35 mouse cellular contexts compared by ENCODE assay signal in the genomic region with DNA sequence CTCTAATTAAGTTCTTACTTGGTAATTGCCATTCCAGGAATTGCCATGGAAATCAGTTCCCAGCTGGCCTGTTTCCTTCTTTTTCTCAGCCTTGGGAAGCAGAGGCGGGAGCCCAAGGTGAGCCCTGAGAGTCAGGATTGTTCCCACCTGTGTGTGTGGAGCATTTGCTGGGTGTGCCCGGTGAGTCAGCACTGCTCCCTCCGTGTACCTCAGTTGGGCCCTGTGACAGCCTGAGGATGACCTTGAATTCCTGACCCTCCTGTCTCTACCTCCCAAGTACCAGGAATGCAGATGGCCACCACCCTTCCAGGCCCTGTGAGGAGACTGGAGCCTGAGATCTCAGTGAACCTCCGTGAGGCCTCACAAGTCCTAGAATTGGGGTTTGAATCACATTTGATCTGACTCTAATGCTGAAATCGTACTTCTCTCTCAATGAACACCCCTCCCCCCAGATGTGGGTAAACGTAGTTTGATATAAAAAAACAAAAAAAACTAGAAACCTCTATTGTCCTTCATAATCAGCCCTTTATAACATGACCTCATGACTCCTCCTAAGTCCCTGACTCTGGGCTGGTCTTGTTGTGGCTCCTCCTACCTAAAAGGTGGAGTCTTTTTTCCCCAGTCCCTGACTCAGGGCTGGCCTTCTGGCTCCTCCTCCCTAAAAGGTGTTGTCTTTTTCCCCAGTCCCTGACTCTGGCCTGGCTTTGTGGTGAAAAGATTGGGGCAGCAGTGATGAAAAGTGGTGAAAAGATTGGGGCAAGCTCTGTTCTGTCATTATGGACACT. TPM values are rescaled to one million over a fixed set of nuclear protein-coding genes. Genes with fewer than 3 reads are reported as not detected.
DNase-seq lines count a peak whose midpoint lies in the region; ATAC-seq and TF ChIP-seq lines count a peak whose summit lies in the region.
"Had no signal": no experiment of that assay in that cellular context is flagged by ENCODE, and none has a peak within 500 bp of the region (broad histone marks: within the 10 kb centered on the region; RNA-seq: fewer than 3 reads in every experiment).

No protein-coding gene starts in this region.

- DNase-seq in WW6 (ENCODE audit: low read depth, low spot score) = peak; percentile 77
- DNase-seq in embryo, embryonic 9.5 days (ENCODE audit: extremely low spot score) = no peak
- DNase-seq in kidney, adult 11 months = no peak
- no peak for DNase-seq in right cerebral cortex, postnatal 14 days
- DNase-seq: adrenal gland, postnatal 10 days; cerebellum, adult 9-10 months; cerebellum, postnatal 36 days; gastrocnemius, postnatal 14 days; heart, postnatal 36 days; kidney, adult 2 months; kidney, postnatal 36 days; layer of hippocampus, postnatal 36 days; liver; lung, adult 2 months; lung, postnatal 10 days; right cerebral cortex, adult 18-20 months; right cerebral cortex, postnatal 4 days; thymus, postnatal 14 days had no signal

- H3K9ac ChIP-seq in intestine, embryonic 15.5 days = no peak overlapping the region
- no peak overlapping the region for H3K9ac ChIP-seq in intestine, postnatal 0 days (ENCODE audit: low read depth, low read length)
- no peak overlapping the region for H3K9ac ChIP-seq in intestine, embryonic 16.5 days (ENCODE audit: low read depth, low read length)
- H3K9ac ChIP-seq in midbrain, embryonic 15.5 days = no peak overlapping the region
- H3K9ac ChIP-seq: embryonic facial prominence, embryonic 13.5 days; forebrain, embryonic 13.5 days; heart, embryonic 15.5 days; hindbrain, embryonic 12.5 days; liver, embryonic 14.5 days; neural tube, embryonic 12.5 days had no signal

- 66% methylated on average over 6 of the region's 6 CpGs for WGBS in intestine, embryonic 15.5 days
- 57% methylated on average over 6 of the region's 6 CpGs for WGBS in intestine, postnatal 0 days
- WGBS in intestine, embryonic 16.5 days = 66% methylated on average over 6 of the region's 6 CpGs
- WGBS in midbrain, embryonic 15.5 days = 75% methylated on average over 6 of the region's 6 CpGs

- no peak overlapping the region for H3K4me2 ChIP-seq in intestine, embryonic 15.5 days (replicated peaks)
- no peak overlapping the region for H3K4me2 ChIP-seq in intestine, postnatal 0 days (replicated peaks; ENCODE audit: low read depth)
- H3K4me2 ChIP-seq in intestine, embryonic 16.5 days (ENCODE audit: low read depth, low read length) = no peak overlapping the region
- H3K4me2 ChIP-seq in midbrain, embryonic 15.5 days = no peak overlapping the region
- H3K4me2 ChIP-seq: embryonic facial prominence, embryonic 13.5 days; forebrain, embryonic 13.5 days; heart, embryonic 15.5 days; hindbrain, embryonic 12.5 days; neural tube, embryonic 12.5 days had no signal

- ATAC-seq in intestine, embryonic 15.5 days = peak; percentile 87
- no peak for ATAC-seq in intestine, postnatal 0 days
- ATAC-seq in intestine, embryonic 16.5 days = peak; percentile 80
- no peak for ATAC-seq in midbrain, embryonic 15.5 days (replicated peaks)
- ATAC-seq: forebrain, embryonic 13.5 days; midbrain, embryonic 16.5 days; Patski had no signal

- no peaks in the 10 kb centered on the region for H3K9me3 ChIP-seq in intestine, embryonic 15.5 days
- 0 out of 2 replicates have a peak, but pooled peaks cover 7% of the 10 kb centered on the region for H3K9me3 ChIP-seq in intestine, postnatal 0 days (ENCODE audit: control insufficient read depth)
- H3K9me3 ChIP-seq in intestine, embryonic 16.5 days (ENCODE audit: control insufficient read depth, low read length) = no peaks in the 10 kb centered on the region
- H3K9me3 ChIP-seq in midbrain, embryonic 15.5 days = no peaks in the 10 kb centered on the region
- H3K9me3 ChIP-seq: embryonic facial prominence, embryonic 13.5 days; forebrain, embryonic 13.5 days; heart, embryonic 15.5 days; hindbrain, embryonic 12.5 days; neural tube, embryonic 12.5 days had no signal

- TF ChIP-seq CTCF in intestine, postnatal 0 days (IDR thresholded peaks at IDR 0.05; ENCODE audit: low read depth) = no peak

- H3K4me1 ChIP-seq in intestine, embryonic 15.5 days (replicated peaks) = no peaks in the 10 kb centered on the region
- H3K4me1 ChIP-seq in intestine, postnatal 0 days (replicated peaks; ENCODE audit: control insufficient read depth, insufficient read depth, low read length) = no peaks in the 10 kb centered on the region
- no peaks in the 10 kb centered on the region for H3K4me1 ChIP-seq in intestine, embryonic 16.5 days (ENCODE audit: control insufficient read depth, insufficient read depth, low read length)
- H3K4me1 ChIP-seq in midbrain, embryonic 15.5 days = no peaks in the 10 kb centered on the region
- H3K4me1 ChIP-seq: forebrain, embryonic 13.5 days; heart, embryonic 15.5 days; neural tube, embryonic 12.5 days had no signal

- no peaks in the 10 kb centered on the region for H3K27me3 ChIP-seq in intestine, embryonic 15.5 days (replicated peaks)
- no peaks in the 10 kb centered on the region for H3K27me3 ChIP-seq in intestine, postnatal 0 days (replicated peaks; ENCODE audit: control insufficient read depth, insufficient read depth, low read length)
- H3K27me3 ChIP-seq in intestine, embryonic 16.5 days (replicated peaks; ENCODE audit: control insufficient read depth, insufficient read depth, low read length) = no peaks in the 10 kb centered on the region
- H3K27me3 ChIP-seq in midbrain, embryonic 15.5 days (replicated peaks) = no peaks in the 10 kb centered on the region
- H3K27me3 ChIP-seq: embryonic facial prominence, embryonic 13.5 days; forebrain, embryonic 13.5 days; heart, embryonic 15.5 days; hindbrain, embryonic 12.5 days; neural tube, embryonic 12.5 days; Patski had no signal

- H3K27ac ChIP-seq in intestine, embryonic 15.5 days = no peak overlapping the region
- no peak overlapping the region for H3K27ac ChIP-seq in intestine, postnatal 0 days (ENCODE audit: low read depth, low read length)
- H3K27ac ChIP-seq in intestine, embryonic 16.5 days (ENCODE audit: low read length) = no peak overlapping the region
- no peak overlapping the region for H3K27ac ChIP-seq in midbrain, embryonic 15.5 days
- H3K27ac ChIP-seq: embryonic facial prominence, embryonic 13.5 days; forebrain, embryonic 13.5 days; heart, embryonic 15.5 days; hindbrain, embryonic 12.5 days; liver, embryonic 14.5 days; neural tube, embryonic 12.5 days had no signal

- no peak overlapping the region for H3K4me3 ChIP-seq in intestine, embryonic 15.5 days (replicated peaks)
- no peak overlapping the region for H3K4me3 ChIP-seq in intestine, postnatal 0 days (ENCODE audit: low read depth, low read length)
- H3K4me3 ChIP-seq in intestine, embryonic 16.5 days (ENCODE audit: low read length) = no peak overlapping the region
- H3K4me3 ChIP-seq in midbrain, embryonic 15.5 days = no peak overlapping the region
- H3K4me3 ChIP-seq: embryonic facial prominence, embryonic 13.5 days; forebrain, embryonic 13.5 days; heart, embryonic 15.5 days; hindbrain, embryonic 12.5 days; myocyte; neural tube, embryonic 12.5 days had no signal

- no peaks in the 10 kb centered on the region for H3K36me3 ChIP-seq in intestine, embryonic 15.5 days
- no peaks in the 10 kb centered on the region for H3K36me3 ChIP-seq in intestine, postnatal 0 days (ENCODE audit: control insufficient read depth, insufficient read depth)
- H3K36me3 ChIP-seq in intestine, embryonic 16.5 days (ENCODE audit: control insufficient read depth, insufficient read depth, low read length) = no peaks in the 10 kb centered on the region
- H3K36me3 ChIP-seq in midbrain, embryonic 15.5 days (replicated peaks) = no peaks in the 10 kb centered on the region
- H3K36me3 ChIP-seq: embryonic facial prominence, embryonic 13.5 days; heart, embryonic 15.5 days; hindbrain, embryonic 12.5 days; neural tube, embryonic 12.5 days had no signal

RNA-seq across cellular contexts. Expression of gene Zfp90, which starts 36.4 kb away (rescaled TPM):
- 13.9 and 15.3 TPM in 2 replicates for polyA plus RNA-seq in intestine, embryonic 15.5 days (2015; fragmentation: Nextera tagmentation; extraction: Ambion mirVana)
- 5.6 and 6.6 TPM in 2 replicates for polyA plus RNA-seq in intestine, postnatal 0 days (2015; fragmentation: Nextera tagmentation; extraction: Ambion mirVana)
- polyA plus RNA-seq in intestine, embryonic 16.5 days (2015; fragmentation: Nextera tagmentation; extraction: Ambion mirVana) = 11.9 and 12.5 TPM in 2 replicates
- polyA plus RNA-seq in midbrain, embryonic 15.5 days (2015; fragmentation: Nextera tagmentation; extraction: Ambion mirVana) = 47.1 and 48.3 TPM in 2 replicates

RNA-seq across cellular contexts. Expression of gene 6030452D12Rik, which starts 48.8 kb away (rescaled TPM):
- not detected in 2 replicates for polyA plus RNA-seq in intestine, embryonic 15.5 days (2015; fragmentation: Nextera tagmentation; extraction: Ambion mirVana)
- polyA plus RNA-seq in intestine, postnatal 0 days (2015; fragmentation: Nextera tagmentation; extraction: Ambion mirVana) = not detected in 2 replicates
- polyA plus RNA-seq in intestine, embryonic 16.5 days (2015; fragmentation: Nextera tagmentation; extraction: Ambion mirVana) = not detected in 2 replicates
- polyA plus RNA-seq in midbrain, embryonic 15.5 days (2015; fragmentation: Nextera tagmentation; extraction: Ambion mirVana) = not detected in 2 replicates
- polyA plus RNA-seq: embryonic facial prominence, embryonic 13.5 days; forebrain, embryonic 13.5 days; heart, embryonic 15.5 days; hindbrain, embryonic 12.5 days; kidney, adult 2 months; kidney, embryonic 16.5 days; limb, embryonic 11.5 days; liver, embryonic 14.5 days; lung, adult 2 months; midbrain, embryonic 16.5 days; myocyte; neural tube, embryonic 12.5 days; Patski; spleen, adult 2 months; urinary bladder, adult 2 months had no signal

RNA-seq across cellular contexts. Expression of gene Cdh3, which starts 59.2 kb away (rescaled TPM):
- polyA plus RNA-seq in intestine, embryonic 15.5 days (2015; fragmentation: Nextera tagmentation; extraction: Ambion mirVana) = 16.2 and 17.5 TPM in 2 replicates
- polyA plus RNA-seq in intestine, postnatal 0 days (2015; fragmentation: Nextera tagmentation; extraction: Ambion mirVana) = 2.9 and 3.6 TPM in 2 replicates
- polyA plus RNA-seq in intestine, embryonic 16.5 days (2015; fragmentation: Nextera tagmentation; extraction: Ambion mirVana) = 11.5 and 12.5 TPM in 2 replicates
- polyA plus RNA-seq in midbrain, embryonic 15.5 days (2015; fragmentation: Nextera tagmentation; extraction: Ambion mirVana) = 0.80 and 1.1 TPM in 2 replicates

Comparison
In these comparisons a context has a peak if more than half of its experiments do, and no peak if none do; other contexts are left out.
1. ATAC-seq: peak in intestine, embryonic 15.5 days (single experiment) and intestine, embryonic 16.5 days (single experiment); none in intestine, postnatal 0 days (single experiment) and midbrain, embryonic 15.5 days (single experiment).